Mouse (Mus musculus): Measurements from ENCODE around the gene Chmp4b. TPM values are rescaled to one million over a fixed set of nuclear protein-coding genes. Genes with fewer than 3 reads are reported as not detected.

The Chmp4b gene
- polyA plus RNA-seq, 1 experiment, result not detected

DNA sequence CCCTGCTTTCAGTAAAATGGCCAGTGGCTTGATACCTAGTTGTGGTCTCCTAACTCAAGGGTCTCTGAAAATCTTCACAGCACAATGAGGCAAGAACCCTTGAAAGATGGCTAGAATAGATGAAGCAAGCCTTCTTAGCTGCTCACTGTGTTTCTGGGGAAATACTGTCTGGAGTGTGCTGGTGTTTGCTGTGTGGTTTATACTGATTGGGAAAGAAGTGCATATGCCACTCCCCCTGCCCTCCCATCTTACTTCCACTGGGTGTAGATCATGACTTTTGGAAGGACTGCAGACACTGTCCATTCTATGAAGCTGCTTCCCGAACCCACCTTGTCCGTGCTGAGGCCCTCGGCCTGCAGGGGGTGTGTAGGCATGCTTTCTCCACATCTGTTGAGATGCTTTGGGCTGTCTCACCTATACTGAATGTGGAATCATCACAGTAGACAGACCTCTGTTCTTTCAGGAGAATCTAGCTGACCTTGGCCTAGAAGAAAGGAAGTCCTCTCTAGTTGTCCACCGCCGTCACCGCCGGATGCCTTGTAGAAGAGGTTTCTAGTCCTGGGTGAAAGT, 33.5 kb downstream of the Chmp4b start:
- Histone ChIP-seq H3K4me3 (ENCODE audit: insufficient read depth, low read depth, low read length) (no peak overlapping the region), H3K4me1 (ENCODE audit: control insufficient read depth, insufficient read depth, low read length) (peaks cover 35% of the 10 kb centered on the region), H3K27ac (ENCODE audit: insufficient read depth, low read depth, low read length) (no peak overlapping the region; the same call in 1 of the 2 replicates)
- TF ChIP-seq CTCF (IDR thresholded peaks at IDR 0.05; ENCODE audit: insufficient read depth, low read depth, low read length) (no peak), POLR2A (IDR thresholded peaks at IDR 0.05; ENCODE audit: insufficient read depth, low read depth, low read length) (no peak)
- 68% methylated on average over 7 of the region's 7 CpGs for WGBS

DNA sequence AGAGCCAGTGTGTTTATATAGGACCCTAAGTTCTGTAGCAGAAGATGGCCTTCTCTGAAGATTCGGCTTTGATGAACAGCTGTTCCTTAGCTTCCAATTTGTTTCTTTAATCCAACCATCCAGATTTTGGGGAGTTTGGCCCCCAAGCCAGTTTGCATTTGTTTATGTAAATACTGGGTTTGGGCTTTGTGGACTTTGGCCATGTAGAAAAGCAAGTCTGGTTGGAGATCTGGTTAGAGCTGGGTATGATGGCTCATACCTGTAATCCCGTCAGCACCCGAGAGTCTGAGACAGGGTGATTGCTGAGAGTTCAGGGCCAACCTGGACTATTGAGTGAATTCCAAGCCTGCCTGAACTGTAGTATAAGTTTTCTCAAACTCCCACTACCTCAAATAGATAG, 34.3 kb downstream of the Chmp4b start:
- Histone ChIP-seq H3K27ac (ENCODE audit: insufficient read depth, low read depth, low read length) (no peak overlapping the region), H3K4me3 (ENCODE audit: insufficient read depth, low read depth, low read length) (no peak overlapping the region), H3K4me1 (ENCODE audit: control insufficient read depth, insufficient read depth, low read length) (peaks cover 31% of the 10 kb centered on the region)
- WGBS, result 71% methylated on average over 3 of the region's 3 CpGs
- TF ChIP-seq CTCF (IDR thresholded peaks at IDR 0.05; ENCODE audit: insufficient read depth, low read depth, low read length) (no peak), POLR2A (IDR thresholded peaks at IDR 0.05; ENCODE audit: insufficient read depth, low read depth, low read length) (no peak)

DNA sequence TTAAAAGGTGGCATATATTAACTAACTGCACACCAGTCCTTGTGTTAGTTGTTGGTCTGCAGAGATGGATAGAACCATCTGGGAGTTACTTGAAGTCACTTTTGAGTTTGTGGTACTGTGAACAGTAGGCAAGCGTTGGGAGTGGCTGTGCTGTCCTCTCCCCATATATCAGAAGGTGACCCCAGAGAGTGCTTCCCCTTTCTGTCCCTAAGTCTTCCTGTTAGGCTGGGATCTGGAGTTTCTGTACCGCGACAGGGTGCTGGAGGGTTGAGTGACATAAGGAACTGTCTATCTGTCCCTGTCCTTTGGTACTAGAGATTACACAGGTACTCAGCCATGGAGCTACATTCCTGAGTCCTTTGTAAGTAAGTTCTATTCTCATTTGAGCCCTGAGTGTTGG, 35.3 kb downstream of the Chmp4b start:
- Histone ChIP-seq H3K4me1 (ENCODE audit: control insufficient read depth, insufficient read depth, low read length) (peaks cover 29% of the 10 kb centered on the region), H3K4me3 (ENCODE audit: insufficient read depth, low read depth, low read length) (no peak overlapping the region), H3K27ac (ENCODE audit: insufficient read depth, low read depth, low read length) (no peak overlapping the region)
- 96% methylated on average over 3 of the region's 3 CpGs for WGBS
- TF ChIP-seq POLR2A (IDR thresholded peaks at IDR 0.05; ENCODE audit: insufficient read depth, low read depth, low read length), result no peak
- no peak for TF ChIP-seq CTCF (IDR thresholded peaks at IDR 0.05; ENCODE audit: insufficient read depth, low read depth, low read length)

DNA sequence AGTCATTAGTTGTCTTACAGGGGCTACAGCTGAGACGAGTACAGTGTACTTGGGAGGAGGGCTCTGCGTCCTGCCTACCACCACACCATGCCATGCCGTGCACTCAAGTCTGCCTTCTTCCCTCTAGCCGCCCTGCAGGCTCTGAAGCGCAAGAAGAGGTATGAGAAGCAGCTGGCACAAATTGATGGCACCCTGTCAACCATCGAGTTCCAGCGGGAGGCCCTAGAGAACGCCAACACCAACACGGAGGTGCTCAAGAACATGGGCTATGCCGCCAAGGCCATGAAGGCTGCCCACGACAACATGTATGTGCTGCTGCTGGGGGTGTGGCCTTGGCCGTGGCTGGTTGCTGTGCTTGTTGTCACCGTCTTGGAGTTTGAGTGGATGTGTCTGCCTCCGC, 37.9 kb downstream of the Chmp4b start:
- H3K4me3 ChIP-seq (ENCODE audit: insufficient read depth, low read depth, low read length), result no peak overlapping the region
- TF ChIP-seq POLR2A (IDR thresholded peaks at IDR 0.05; ENCODE audit: insufficient read depth, low read depth, low read length) (no peak), CTCF (IDR thresholded peaks at IDR 0.05; ENCODE audit: insufficient read depth, low read depth, low read length) (no peak)
- H3K27ac ChIP-seq (ENCODE audit: insufficient read depth, low read depth, low read length), result no peak overlapping the region
- WGBS, result 84% methylated on average over 14 of the region's 14 CpGs
- peaks cover 28% of the 10 kb centered on the region for H3K4me1 ChIP-seq (ENCODE audit: control insufficient read depth, insufficient read depth, low read length)

DNA sequence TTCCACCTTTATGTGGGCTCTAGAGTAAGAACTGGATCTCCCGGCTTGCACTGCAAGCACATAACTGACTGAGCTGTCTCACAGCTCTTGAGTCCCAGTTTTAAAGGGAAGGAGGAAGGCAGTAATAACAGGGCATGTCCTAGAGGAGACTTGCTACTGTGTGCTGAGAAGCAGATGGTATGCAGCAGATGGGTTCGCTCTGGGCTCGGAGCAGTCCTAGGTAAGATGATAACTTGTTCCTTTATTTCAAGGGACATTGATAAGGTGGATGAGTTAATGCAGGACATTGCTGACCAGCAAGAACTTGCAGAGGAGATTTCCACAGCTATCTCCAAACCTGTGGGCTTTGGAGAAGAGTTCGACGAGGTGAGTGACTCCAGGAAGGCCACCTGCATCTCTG, 39.5 kb downstream of the Chmp4b start:
- H3K27ac ChIP-seq (ENCODE audit: insufficient read depth, low read depth, low read length), result no peak overlapping the region
- WGBS, result 61% methylated on average over 5 of the region's 5 CpGs
- peaks cover 22% of the 10 kb centered on the region for H3K4me1 ChIP-seq (ENCODE audit: control insufficient read depth, insufficient read depth, low read length)
- no peak for TF ChIP-seq POLR2A (IDR thresholded peaks at IDR 0.05; ENCODE audit: insufficient read depth, low read depth, low read length)
- no peak for TF ChIP-seq CTCF (IDR thresholded peaks at IDR 0.05; ENCODE audit: insufficient read depth, low read depth, low read length)
- no peak overlapping the region for H3K4me3 ChIP-seq (ENCODE audit: insufficient read depth, low read depth, low read length)

DNA sequence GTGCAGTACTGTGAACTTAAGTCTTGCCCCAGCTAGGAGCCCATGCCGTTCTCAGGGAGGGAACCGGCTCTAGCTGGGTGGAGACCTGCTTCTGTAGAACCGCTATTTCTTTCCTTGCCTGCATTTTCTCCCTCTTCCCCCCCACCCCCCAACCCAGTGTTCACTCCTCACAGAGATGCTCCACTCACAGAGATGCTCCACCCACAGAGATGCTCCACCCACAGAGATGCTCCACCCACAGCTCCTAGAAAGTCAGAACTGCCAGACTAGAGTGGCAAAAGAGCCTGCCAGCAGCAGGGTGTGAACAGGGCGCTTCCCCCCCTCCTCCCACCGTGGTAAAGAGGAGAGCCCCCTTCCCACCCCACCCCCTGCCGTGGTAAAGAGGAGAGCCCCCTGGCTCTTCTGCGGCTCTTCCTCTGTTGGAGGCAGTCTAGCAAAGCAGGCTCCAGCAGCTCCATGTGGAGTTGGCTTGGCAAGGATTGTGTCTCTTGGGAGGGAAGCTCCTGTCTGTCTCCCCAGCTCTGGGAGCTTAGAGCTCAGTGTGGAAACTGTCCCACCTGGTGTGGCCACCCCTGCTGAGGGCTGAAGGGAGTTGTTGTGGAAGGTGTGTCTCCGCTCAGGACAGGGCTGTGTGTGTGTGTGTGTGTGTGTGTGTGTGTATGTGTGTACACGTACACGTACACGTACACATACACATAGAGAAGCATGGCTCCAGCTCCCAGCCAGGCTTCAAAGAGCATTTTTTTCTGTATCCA, 41.9 kb downstream of the Chmp4b start:
- WGBS, result 77% methylated on average over 11 of the region's 11 CpGs
- Histone ChIP-seq H3K27ac (ENCODE audit: insufficient read depth, low read depth, low read length) (no peak overlapping the region), H3K4me3 (ENCODE audit: insufficient read depth, low read depth, low read length) (no peak overlapping the region), H3K4me1 (ENCODE audit: control insufficient read depth, insufficient read depth, low read length) (peaks cover 15% of the 10 kb centered on the region)
- TF ChIP-seq CTCF (IDR thresholded peaks at IDR 0.05; ENCODE audit: insufficient read depth, low read depth, low read length) (no peak), POLR2A (IDR thresholded peaks at IDR 0.05; ENCODE audit: insufficient read depth, low read depth, low read length) (no peak)

DNA sequence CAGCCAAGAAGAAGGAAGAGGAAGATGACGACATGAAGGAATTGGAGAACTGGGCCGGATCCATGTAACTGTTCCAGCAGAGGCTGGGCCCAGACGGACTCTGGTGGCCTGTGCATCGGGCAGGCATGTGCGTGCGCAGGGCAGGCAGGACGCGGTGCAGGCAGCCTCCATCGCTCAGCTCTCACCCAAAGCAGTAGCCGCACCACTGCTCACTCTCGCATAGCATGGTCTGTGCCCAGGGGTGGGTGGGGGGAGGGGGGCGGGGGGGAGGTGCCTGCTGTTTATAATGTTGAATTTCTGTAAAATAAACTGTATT, 42.4 kb downstream of the Chmp4b start:
- Histone ChIP-seq H3K4me1 (ENCODE audit: control insufficient read depth, insufficient read depth, low read length) (peaks cover 15% of the 10 kb centered on the region), H3K27ac (ENCODE audit: insufficient read depth, low read depth, low read length) (no peak overlapping the region), H3K4me3 (ENCODE audit: insufficient read depth, low read depth, low read length) (no peak overlapping the region)
- TF ChIP-seq CTCF (IDR thresholded peaks at IDR 0.05; ENCODE audit: insufficient read depth, low read depth, low read length) (no peak), POLR2A (IDR thresholded peaks at IDR 0.05; ENCODE audit: insufficient read depth, low read depth, low read length) (no peak)
- WGBS, result 91% methylated on average over 12 of the region's 12 CpGs

DNA sequence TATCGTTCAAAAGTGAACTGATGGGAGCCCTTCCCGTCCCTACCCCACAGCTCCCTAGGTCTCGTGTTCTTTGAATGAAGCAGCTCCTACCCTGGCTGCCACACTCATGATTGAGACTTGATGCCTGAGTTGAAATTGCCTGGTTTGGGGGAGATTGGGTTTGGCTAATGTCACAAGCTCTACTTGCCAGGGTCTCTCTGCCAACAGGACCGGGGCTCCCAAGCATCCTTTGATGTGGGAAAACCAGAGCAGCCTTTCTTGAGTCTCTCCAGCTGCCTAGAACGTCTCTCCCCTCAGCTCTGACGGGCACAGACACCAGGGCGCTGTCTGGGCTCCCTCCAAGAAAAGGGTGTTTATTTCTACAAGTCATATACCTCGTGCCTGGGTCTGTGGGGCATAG, 44.2 kb downstream of the Chmp4b start:
- Histone ChIP-seq H3K4me3 (ENCODE audit: insufficient read depth, low read depth, low read length) (no peak overlapping the region), H3K27ac (ENCODE audit: insufficient read depth, low read depth, low read length) (no peak overlapping the region), H3K4me1 (ENCODE audit: control insufficient read depth, insufficient read depth, low read length) (peaks cover 11% of the 10 kb centered on the region)
- 71% methylated on average over 8 of the region's 8 CpGs for WGBS
- TF ChIP-seq POLR2A (IDR thresholded peaks at IDR 0.05; ENCODE audit: insufficient read depth, low read depth, low read length) (no peak), CTCF (IDR thresholded peaks at IDR 0.05; ENCODE audit: insufficient read depth, low read depth, low read length) (no peak)

DNA sequence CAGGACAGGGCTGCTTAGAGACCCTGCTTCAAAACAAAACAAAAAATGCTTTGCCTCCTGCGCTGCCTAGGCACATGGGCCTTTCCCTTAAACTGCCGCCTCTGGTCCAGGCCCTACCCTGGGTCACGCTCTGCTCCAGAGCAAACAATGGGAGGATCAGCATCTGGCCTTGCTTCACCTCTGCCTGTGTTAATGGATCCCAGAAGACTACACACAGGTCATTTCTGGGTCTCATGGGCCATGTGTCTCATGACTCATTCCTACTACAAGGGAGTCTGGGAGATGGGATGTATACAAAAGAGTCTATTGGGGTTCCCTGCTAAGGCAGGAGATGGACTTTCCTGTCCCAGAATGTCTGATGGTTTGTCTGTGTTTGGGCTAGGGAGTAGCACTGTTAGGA, 45.2 kb downstream of the Chmp4b start:
- Histone ChIP-seq H3K27ac (ENCODE audit: insufficient read depth, low read depth, low read length) (no peak overlapping the region), H3K4me3 (ENCODE audit: insufficient read depth, low read depth, low read length) (no peak overlapping the region), H3K4me1 (ENCODE audit: control insufficient read depth, insufficient read depth, low read length) (peaks cover 9% of the 10 kb centered on the region)
- 94% methylated on average over 3 of the region's 3 CpGs for WGBS
- TF ChIP-seq POLR2A (IDR thresholded peaks at IDR 0.05; ENCODE audit: insufficient read depth, low read depth, low read length), result no peak
- TF ChIP-seq CTCF (IDR thresholded peaks at IDR 0.05; ENCODE audit: insufficient read depth, low read depth, low read length), result no peak
